Mouse (Mus musculus): ENCODE measurements around the gene Rps19.

GRCm38 (mm10) chr7:24853695-24854094 lies 30.5 kb upstream of the Rps19 start:
- TF ChIP-seq GATA1 (IDR thresholded peaks at IDR 0.05; ENCODE audit: low read length) (no peak), TAL1 (IDR thresholded peaks at IDR 0.05; ENCODE audit: low read length) (no peak)

Measured in erythroblast, embryonic 14.5 days (primary cell).